Mouse (Mus musculus): Measurements from ENCODE around the gene Gm3573.
"Not testable (repeated sequence)": the region's sequence is repeated elsewhere in the genome, so short reads cannot be mapped to it uniquely, and the experiment has no call there.

DNA sequence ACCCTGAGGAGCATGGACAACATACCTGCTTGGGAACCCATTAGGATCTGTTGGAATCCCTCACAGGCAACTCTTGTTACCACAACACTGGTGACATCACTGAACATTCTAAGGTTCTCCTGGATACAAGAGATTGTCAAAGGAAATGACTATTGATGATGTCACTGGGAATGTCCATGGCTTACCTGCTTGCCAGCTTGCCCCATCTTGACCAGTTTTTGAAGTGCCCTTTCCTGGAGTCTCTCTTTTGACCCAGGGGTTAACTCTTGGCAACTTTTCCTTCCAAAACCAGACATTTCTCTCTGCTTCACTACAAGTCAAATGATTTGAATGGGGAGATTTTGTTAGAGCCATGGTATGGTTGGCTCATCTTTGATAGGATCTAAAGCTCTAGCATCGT lies at the start of gene Gm3573:
- TF ChIP-seq POLR2A (IDR thresholded peaks at IDR 0.05; ENCODE audit: control insufficient read depth, extremely low read depth, insufficient read depth, low read length, poor library complexity); CTCF (IDR thresholded peaks at IDR 0.05; ENCODE audit: borderline replicate concordance, control insufficient read depth, extremely low read depth, insufficient read depth, low read length, poor library complexity): not testable (repeated sequence)

All from thymus, adult 2 months (tissue).